Mouse (Mus musculus) cerebellum, adult 8-10 months (tissue): ENCODE measurements around the gene Pgr15l.

Source experiments
- DNase-seq: peaks from one replicate; pipeline ENCODE4 v3.0.0; 2022

Gene Pgr15l

DNA sequence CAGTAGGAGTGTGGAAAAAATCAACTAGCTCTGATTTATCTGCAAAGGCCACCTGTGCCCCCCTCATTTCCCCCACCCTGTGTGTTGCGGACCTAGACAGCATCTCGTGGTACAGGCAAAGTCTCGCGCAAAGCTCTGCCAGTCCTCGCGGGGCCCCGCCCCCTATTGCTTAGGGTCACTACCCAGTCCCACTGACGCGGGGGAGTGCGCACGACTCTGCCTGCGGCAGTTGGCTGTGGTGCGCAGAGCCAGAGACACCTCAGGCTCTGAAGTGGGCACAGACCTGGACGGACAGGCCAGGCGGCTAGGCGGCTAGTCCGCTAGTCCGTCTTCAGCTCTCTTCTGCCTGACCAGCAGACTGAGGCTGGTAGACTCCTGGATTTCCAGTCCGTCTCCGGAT is at the start of gene Pgr15l:
TSS of gene Pgr15l (plus strand) at position 228 of the 400 bp plus-strand sequence.
- DNase-seq = no peak

DNA sequence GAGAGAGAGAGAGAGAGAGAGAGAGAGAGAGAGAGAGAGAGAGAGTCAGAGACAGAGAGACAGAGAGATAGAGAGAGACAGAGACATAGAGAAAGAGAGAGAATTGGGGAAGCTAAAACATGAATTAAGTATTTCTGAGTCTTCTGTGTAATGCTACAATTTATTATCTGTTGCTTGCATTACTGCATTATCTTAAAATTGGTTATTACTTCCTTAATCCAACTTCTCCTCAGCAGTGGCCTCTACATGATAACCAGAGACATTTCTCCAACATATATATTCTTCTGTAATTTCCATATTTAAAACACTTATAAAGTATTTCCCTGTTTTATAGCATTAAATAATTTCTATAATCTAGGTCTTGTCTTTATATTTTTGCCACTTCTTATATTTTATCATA is 44.9 kb upstream of the Pgr15l start:
- DNase-seq = no peak

DNA sequence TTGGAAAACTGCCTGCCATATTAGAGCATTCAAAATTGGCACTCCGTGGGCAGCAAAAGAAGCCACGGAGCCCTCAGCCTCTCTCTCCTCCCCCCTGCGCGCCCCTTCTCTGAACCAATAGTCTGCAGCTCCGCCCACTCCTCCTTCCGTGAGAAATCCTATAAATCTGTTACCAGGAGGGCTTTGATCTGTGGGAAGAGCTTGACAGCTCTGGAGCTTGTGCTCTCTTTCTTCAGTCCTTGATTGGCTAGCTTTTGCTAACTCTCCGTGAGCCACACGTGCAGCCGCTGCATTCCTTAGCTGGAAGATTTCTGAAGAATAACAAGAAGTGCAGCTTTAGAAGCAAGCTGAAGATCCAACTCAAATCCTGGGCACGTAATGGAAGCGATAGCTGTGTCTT is 2.6 kb upstream of the Pgr15l start:
- DNase-seq = no peak
